Mouse (Mus musculus) yolk sac, embryonic 10.5 days (tissue): Measurements from ENCODE around the gene Foxj3.

ENCODE experiments used
- DNase-seq: peaks from one replicate; pipeline ENCODE4 v3.0.0-alpha.2; 2017; ENCODE audit warnings: low spot score

The Foxj3 gene

DNA sequence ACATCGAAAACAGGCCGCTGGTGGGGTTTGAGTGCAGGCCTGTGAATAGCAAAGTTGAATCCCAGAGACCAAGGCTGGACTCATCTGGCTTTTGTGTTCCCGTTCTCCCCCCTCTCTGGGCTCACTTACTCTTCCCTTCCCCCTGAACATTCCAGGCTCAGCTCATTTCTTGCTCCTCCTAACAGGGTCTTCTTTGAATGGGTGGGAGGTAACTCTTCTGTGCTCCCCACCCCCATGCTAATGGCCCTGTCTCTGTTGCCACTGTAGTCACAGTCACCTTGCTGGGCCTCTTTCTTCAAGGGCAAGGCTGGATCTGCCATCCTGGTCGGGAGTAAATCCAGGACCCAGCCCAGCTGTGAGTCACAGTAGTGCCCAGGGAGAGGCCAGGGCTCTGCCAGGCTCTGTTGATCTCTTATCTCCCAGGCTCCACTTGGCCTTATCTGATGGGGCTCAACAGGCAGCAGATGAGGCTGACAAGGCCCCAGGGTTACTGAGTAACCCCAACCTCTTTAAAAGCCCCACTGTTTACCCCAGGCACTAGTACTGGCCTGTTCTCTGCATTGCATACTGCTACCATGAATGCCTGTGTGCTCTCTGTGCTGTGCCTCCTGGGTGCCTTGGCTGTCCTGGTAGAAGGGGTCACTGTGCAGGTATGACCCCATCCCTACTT is 100.5 kb downstream of the Foxj3 start, which contains the start of gene Guca2a:
Guca2a (plus strand) TSS at position 529 of the 670 bp plus-strand sequence.
- no peak for DNase-seq

DNA sequence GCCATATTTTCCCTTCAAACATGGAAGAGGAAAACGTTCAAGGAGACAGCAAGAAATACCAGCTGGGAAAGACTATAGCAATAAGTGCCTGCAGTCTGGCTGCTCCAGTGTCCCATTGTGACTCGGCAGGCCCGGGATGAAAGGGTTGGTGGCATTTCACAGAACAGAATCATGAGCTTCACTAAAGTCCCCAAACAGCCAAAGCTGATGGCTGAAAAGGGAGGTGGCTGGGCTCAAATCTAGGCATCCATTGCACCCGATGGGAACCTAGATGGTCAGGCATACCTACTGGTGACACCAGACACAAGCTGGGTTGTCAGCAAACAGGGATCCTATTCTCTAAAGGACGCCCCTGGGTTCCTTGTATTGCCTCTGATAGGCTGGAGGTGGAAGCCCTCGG is 101.1 kb downstream of the Foxj3 start:
- DNase-seq, result no peak

- DNase-seq, result no peak
Measured at GRCm38 (mm10) chr4:119638656-119639055, 101.9 kb downstream of the Foxj3 start.

DNA sequence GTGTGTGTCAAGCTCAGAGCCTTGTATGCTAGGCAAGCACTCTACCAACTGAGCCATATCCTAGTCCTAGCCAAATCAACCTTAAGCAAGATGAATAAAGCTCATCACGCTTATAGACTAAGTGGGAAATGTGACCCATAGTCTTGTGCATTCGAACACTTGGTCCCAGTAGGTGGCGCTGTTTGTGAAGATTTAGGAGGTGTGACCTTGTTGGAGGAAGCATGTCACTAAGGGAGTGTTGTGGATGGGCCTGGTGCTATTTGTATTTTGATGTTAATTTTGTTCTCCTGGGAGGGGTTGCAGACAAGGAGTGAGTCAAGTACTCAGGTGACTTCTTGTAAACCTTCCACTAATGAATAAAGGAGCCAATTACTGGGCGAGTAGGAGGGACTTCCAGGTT is 105.9 kb downstream of the Foxj3 start:
- no peak for DNase-seq

- DNase-seq, result no peak
Measured at GRCm38 (mm10) chr4:119657011-119657410, 120.2 kb downstream of the Foxj3 start.

- no peak for DNase-seq
Measured at GRCm38 (mm10) chr4:119658246-119658645, 121.4 kb downstream of the Foxj3 start.

DNA sequence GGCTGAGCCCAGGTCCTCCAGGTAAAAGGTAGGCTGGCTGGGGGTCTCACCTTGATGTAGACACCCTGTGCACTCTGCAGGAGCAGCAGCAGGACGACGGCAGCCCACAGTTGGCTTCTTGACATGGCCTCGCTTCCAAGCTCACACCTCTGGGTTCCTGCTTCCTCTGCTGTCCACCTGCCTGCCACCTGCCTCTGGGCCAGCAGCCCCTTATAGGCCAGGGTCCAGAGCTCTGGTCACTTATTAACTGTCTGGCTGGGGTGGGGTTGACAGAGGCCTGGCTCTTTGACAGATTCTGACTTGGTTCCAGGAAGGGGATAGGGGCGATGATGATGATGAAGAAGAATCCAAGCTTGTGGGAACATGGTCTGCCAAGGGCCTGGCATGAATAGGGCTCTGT is 121.9 kb downstream of the Foxj3 start, which contains the start of gene Guca2b:
Guca2b (minus strand) TSS at position 224 of the 400 bp plus-strand sequence.
- DNase-seq, result peak; percentile 24

DNA sequence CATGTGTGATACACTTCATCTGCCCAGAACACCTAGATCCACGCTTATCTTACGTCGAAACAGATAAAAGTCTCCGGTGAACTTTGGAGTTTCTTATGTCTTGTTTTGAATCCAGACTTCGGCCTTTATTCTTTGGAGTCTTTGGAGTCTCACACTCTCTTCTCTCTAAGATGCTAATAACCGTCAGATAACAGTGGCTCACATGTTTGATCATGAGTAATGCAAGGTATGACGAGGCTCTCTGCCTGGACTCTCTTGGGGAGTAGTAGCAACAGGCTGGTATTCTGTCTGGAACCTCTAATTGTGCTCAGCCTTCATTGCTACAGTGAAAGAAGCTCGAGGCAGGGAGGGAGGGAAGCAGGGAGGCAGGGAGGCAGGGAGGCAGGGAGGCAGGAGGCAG is 123.2 kb downstream of the Foxj3 start:
- DNase-seq, result no peak

DNA sequence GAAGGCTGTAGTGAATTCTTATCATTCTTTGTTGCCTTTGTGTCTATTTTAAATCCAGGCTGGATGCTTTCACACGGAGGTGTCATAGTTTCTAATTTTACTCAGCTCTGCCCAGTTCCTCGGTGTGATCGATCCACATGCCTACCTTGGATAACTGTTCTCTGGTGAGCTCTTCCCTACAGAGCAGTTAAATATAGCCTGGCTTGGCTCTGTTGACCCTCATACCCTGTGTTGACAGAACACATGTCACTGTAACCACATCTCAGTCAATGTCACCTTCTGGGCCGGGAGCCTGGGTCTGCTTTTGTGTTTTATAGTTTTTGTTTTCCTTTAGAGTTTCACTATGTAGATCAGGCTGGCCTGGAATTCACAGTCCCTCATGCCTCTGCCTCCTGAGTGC is 125.3 kb downstream of the Foxj3 start:
- DNase-seq, result no peak

GRCm38 (mm10) chr4:119662976-119663375 is 126.2 kb downstream of the Foxj3 start:
- no peak for DNase-seq

DNA sequence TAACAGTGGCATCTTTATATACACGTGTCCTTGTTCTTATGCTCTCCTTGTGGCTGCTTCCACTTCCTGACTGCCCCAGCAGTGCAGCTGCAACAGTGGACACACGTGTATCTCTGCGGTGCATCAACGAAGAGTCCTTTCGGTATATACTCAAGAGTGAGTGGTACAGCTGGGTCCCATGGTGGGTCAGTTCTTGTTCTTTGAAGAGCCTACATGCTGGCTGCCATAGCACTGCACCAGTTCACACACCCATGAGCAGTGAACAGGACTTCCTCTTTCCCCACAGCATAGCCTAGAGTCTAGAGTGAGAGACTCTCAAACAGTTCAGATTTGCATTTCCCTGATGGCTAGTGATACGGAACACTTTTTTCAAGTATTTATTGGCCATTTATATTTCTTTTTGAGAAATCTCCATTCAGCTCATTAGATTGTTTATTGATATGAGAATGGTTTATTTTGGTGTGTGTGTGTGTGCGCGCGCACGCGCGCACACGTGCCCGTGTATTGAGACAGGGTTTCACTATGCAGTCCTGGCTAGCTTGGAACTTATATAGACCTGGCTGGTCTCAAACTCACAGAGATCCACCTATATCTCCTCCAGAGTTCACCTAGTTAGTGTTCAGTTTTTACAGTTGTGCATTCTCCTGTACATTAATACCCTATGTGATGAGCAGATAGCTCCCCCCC is 126.7 kb downstream of the Foxj3 start:
- no peak for DNase-seq

DNA sequence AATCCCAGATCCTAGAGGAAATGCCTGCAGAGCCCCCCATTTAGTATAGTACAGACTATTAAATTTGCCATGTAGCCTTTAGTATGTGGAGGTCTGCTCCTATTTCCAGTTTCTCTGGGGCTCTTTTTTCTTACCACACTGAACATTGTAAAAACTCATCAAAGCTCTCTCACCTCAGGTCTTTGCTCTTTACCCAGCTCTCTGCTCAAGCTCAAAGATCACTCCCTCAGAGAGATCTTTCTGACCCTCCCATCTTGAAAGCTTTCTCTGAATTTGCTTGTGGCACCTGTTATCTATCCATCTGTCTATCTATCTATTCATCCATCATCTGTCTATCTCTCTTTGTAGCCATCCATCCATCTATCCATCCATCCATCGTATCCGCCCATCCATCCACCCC is 128.4 kb downstream of the Foxj3 start:
- no peak for DNase-seq

- DNase-seq, result no peak
Measured at GRCm38 (mm10) chr4:119666116-119666515, 129.3 kb downstream of the Foxj3 start.

DNA sequence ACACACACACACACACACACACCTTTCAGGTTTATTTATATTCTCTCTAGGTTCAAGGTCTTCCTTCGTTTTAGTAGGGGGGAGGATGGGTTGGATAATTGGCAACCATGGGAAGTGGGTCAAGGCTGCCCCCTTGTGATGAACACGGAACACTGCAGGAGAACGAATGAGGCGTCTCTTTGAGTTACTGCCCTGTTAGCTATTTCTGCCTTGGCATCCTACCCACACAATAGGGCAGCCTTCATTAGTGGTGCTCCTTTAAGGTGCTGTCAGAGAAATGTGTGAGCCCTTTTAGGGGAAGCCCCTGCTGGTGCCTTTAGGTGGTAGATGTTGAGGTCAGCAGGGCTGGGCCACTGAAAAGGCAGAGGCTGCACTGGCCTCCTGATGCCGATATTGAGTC is 130.7 kb downstream of the Foxj3 start:
- peak; percentile 30 for DNase-seq

DNA sequence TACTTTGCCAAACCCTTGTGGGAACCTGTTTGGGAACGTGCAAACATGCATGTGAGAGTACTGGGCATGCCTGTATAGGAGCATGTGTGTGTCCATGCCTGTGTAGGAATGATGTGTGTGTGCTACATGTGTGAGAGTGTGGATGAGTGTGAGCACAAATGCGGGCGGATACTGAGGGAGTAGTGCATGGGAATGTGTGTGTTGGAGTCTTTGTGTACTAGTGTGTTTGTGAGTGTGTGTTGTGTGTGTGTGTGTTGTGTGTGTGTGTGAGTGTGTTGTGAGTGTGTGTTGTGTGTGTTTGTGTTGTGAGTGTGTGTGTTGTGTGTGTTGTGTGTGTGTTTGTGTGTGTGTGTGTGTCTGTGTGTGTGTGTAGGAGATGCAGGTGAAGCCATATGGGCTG is 131.4 kb downstream of the Foxj3 start:
- no peak for DNase-seq

GRCm38 (mm10) chr4:119668596-119668995 is 131.8 kb downstream of the Foxj3 start:
- no peak for DNase-seq

DNA sequence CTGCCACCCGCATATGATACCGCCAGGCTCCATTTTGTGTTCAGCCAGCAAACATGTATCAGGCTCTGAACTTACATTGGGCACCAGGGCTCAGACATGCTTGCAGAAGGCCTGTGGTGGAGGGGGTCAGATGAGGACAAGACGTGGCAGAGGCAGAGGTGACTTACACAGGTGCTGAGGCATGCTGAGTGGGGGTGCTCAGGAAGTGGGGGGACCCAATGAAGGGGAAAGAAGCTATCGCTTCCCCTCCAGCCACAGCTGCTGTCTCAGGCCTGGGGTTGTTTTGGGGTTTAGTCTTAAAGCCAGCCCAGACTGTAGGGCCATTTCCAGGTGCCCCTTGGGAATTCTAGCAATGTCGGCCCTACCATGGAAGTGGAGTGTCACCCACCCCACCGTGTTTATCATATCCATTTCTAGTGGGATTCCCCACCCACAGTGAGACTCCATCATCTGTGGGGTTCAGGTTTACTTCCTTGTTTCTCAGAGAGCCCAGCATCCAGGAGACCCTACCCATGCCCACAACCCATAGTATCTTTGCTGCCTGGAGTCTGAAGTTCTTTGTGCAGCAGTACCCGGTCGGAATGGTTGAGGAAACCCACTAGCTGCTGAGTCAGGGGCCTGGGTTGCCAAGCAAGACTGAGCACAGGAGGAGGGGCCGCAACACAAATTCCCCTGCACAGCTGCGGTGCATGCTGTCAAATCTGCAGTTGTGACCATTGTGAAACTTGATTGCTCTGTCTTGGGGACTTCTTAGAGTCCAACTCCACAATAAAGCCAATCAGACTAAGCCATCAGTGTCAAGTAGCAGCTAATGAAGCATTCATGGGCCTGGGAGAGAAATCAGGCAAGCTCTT is 132.8 kb downstream of the Foxj3 start:
- DNase-seq, result no peak

DNA sequence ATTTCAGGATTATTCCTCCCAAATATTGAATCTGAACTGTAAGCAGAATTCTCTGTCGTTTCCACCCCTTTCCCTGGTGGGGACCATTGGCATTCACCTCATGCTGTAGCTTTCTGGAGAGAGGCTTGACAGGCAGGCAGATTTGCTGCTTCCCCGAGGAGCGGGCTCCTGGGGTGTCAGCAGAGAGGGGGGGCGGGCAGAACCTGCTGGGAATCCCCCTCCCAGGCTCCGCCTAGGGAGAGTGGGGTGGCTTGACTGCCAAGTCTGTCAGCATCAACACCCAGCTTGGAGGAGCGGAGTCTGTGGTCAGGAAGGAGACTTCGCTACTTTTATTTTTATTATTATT is 133.4 kb downstream of the Foxj3 start:
- DNase-seq, result no peak

GRCm38 (mm10) chr4:119670736-119671135 is 133.9 kb downstream of the Foxj3 start:
- no peak for DNase-seq

- no peak for DNase-seq
Measured at GRCm38 (mm10) chr4:119671164-119671563, 134.4 kb downstream of the Foxj3 start.

- no peak for DNase-seq
Measured at GRCm38 (mm10) chr4:119672685-119673084, 135.9 kb downstream of the Foxj3 start.
